Mouse (Mus musculus) urinary bladder, postnatal 0 days (tissue): ENCODE measurements around the gene Slc27a5. TPM values are rescaled to one million over a fixed set of nuclear protein-coding genes. Genes with fewer than 3 reads are reported as not detected.

Source experiments
- polyA plus RNA-seq: library from polyadenylated mRNA; unstranded; fragments of >200 nt; fragmentation: Nextera tagmentation; extraction: Ambion mirVana; gene quantifications from 2 replicates; pipeline ENCODE4 v1.2.1, GENCODE M21; 2015

The Slc27a5 gene
- 0.08 TPM in 1 of 2 replicates, not detected in the other for polyA plus RNA-seq

DNA sequence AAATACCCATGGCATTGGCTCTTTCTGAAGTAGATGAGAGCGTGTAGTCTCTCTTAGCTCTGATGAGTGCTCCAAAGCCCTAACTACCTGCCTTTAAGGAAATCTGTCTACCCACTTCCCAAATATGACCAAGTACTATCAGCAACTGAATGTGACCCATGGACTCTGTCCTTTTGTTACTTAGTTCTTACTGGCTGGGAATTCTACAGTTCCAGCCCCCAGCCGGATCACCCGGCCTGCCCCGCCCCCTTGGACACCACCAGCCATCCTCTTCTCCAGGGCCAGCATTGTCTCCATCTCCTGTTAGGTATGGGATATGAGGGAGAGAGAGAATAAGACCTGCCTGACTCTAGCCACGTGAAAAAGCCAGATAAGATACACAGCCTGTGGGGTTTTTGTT, at the start of gene Slc27a5:
TSS of gene Slc27a5 (minus strand) at position 140 of the 400 bp plus-strand sequence.

DNA sequence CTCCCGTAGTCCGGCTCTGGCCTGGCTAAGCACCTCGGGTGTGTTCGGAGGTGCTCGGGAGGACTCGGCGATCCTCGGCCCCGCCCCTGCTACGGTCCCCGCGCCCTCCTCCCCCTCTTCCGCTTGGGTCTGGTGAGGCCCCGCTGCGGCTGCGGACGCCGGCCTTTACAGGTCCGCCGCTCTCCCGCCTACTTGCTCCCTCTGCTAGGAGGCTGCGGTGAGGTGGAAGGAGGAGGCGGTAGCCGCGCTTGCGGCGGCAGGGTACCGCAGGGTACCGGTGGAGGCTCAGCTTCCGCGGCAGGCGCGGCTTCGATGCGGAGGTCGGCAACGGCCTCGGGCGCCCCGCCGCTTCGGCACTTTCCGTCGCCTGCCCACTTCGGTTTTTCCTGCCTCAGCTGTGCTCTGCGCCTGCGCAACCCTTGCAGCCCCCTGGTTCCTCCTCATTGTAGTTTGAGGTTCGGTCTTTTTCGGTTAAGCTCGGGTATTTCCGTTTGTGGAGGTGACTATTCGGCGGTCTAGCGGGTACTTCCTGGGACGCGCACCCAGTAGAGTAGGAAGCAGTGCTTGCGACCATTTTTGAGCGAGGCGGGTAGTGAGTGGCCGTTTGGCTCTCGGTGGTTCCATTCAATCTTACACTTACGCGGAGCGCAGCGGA, 40.0 kb upstream of the Slc27a5 start, which contains the start of gene Ube2m:
TSS of gene Ube2m (minus strand) at position 375 of the 655 bp plus-strand sequence.

DNA sequence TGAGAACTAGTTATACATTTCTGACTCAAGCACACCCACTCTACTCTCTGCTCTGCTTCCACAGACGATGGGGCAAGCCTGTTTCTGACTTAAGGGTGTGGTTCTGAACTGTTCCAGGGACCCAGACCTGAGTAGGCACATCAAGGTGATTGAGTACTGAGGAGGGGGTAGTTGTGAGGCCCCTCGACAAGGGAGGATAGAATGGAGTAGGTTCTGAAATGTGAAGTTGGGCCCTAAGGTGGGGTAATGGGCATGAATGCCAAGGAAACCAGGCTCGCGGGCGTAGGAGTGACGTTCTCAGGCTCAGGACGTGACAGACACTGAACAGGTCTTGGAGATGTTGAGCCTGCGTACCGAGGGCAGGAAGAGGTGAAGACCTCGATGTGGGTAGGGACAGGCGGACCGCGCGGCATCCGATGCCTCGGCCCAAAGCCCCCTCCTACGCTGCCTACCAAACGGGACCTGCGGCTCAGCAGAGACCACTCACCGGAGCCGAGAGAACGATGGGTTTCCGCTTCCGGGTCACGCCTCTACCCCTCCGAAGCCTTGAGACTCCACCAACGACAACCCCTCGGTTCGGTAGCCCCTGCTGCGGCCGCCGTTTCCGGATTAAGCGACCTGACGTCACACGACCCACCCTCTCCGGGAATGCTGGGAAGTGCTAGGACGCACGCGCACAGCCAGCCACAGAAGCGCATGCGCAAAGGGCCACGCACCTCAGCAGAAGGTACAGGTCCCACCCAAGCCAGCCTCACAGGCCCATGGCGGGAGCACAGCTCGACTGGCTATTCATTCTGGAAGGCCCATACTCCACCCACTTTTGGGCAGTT, 36.4 kb upstream of the Slc27a5 start, which contains the start of gene Chmp2a:
TSS of gene Chmp2a (minus strand) at position 660 of the 830 bp plus-strand sequence.

DNA sequence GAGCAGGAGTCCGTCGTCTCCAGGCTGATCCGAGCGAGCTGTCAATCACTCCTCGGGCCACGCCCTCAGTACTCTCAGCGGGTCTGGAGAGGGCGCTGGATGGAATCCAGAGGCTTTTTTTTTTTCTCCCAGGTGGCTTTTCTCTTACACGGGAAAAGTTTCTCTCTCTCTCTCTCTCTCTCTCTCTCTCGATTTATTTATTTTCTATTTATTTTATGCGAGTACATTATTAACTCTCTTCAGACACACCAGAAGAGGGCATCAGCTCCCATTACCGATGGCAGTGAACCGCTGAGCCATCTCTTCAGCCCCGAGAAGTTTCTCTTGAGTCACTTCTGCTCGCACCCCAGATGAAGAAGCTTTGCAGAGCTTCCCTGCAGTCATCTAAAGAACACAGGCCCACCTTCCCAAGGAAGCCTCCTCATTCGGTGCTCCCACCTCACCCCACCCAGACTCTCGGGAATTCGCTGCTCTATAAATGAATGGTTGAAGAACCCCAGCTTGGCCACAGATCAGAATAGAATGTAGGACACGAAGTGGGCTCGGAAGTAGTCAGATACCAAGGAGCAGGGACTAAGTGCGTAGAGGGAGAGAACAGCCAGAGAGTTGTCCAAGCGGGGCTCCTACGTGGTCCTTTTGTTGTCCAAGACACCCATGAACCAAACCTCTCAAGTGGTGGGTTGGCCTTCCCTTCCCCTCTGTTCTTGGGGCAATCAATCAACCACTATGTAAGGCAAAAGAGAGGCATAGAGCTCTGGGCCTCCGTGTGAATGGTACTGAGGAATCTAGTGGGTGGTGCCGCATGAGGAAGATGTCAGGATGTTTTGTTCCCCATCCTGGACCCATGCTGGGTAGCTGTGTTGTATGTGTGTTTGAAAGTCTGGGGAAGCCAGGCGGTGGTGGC, 12.3 kb upstream of the Slc27a5 start, which contains the start of gene Zbtb45:
TSS of gene Zbtb45 (minus strand) at position 30 of the 904 bp plus-strand sequence.

DNA sequence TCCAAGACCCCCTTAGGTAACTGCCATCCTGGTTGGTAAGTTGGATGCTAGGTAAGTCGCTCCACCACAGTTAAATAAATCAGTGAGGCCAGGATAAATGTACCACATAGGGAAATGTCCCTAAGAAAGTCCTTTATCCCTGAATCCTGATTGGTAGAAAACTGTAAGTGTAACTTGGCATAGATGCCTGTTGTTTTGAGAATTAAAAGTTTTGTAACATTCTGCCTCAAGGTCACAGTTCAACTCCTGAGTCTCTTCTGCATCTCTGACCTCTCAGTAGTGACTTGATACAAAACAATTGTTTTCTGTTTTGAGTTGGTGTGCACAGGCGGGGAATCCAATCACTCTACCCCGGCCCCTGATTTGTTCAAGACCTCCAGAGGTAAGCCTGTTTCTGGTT, 859 bp upstream of the Slc27a5 start, which contains the start of gene Trim28:
TSS of gene Trim28 (plus strand) at position 264 of the 400 bp plus-strand sequence.

DNA sequence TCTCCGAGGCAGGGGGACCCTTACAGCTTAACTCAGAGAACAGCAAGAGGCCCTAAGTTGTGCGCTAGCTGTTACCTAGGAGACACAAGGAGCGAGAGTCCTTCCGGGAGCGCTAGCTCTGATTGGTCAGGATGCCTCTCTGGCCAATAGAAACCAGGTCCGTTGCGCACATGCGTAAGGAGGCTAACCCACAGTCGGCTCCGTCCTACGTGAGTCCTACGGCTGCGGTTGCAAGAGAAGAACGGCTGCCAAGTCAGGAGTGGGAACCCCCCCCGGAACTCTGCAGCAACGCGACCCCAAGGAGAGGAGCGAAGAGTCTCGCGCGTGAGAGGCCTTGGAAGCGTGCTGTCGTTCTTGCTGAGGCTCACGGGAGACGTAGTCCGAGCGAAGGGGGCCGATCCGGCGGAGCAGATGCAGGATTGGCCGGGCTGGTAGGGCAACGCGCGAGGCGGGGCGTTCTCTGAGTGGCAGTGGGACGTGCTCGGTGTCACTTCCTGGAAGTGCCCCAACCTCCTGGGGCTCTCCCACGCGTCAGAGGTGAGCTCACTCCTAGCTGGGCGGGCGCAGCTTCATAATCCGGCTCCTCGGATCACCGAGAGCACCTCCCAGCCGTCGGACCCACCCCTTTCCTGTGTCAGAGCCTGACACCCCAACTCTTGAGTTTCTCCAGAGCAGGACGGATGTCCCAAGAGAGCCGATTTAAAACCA, 20.2 kb downstream of the Slc27a5 start, which contains the start of gene Zfp446:
TSS of gene Zfp446 (plus strand) at position 167 of the 708 bp plus-strand sequence.

DNA sequence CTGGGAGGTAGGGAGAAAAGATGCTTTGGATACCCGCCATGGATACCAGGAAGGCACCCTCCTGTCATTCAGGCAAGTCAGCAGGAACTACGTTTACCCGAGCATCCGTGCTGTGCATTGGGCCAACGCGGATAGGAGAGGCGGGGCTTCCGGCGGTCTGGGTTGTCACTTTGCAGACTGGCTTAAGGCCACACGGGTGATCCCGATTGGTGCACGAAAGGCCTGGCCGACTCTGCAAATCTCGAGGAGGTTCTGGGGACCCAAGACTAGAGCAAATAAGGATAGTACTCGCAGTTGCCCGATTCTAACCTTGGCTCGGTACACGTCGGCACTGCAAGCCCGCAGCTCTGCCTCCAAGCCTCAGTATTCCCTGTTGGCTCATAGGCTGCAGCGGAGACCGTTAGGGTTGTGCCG, 32.3 kb downstream of the Slc27a5 start, which contains the start of gene Zfp324:
TSS of gene Zfp324 (plus strand) at position 161 of the 414 bp plus-strand sequence.

Other genes starting within 250 kb of the Slc27a5 start
- gene Zscan18, start 194.6 kb downstream of the Slc27a5 start, polyA plus RNA-seq: 1.2 and 1.3 TPM in 2 replicates
- 5.2 and 5.8 TPM in 2 replicates for gene Zfp329, start 179.3 kb downstream of the Slc27a5 start, polyA plus RNA-seq
- 18.0 and 18.1 TPM in 2 replicates for gene Zfp110, start 163.4 kb downstream of the Slc27a5 start, polyA plus RNA-seq
- gene Zfp128, start 117.0 kb downstream of the Slc27a5 start, polyA plus RNA-seq: 1.5 and 1.6 TPM in 2 replicates
- gene Zscan22, start 100.4 kb downstream of the Slc27a5 start, polyA plus RNA-seq: 5.3 and 5.7 TPM in 2 replicates
- 736 and 897 TPM in 2 replicates for gene Rps5, start 75.9 kb downstream of the Slc27a5 start, polyA plus RNA-seq
- gene Rnf225, start 70.8 kb downstream of the Slc27a5 start, polyA plus RNA-seq: 1.3 and 1.9 TPM in 2 replicates
- 5.2 and 5.5 TPM in 2 replicates for gene Zfp324, start 32.4 kb downstream of the Slc27a5 start, polyA plus RNA-seq
- gene Zfp446, start 20.3 kb downstream of the Slc27a5 start, polyA plus RNA-seq: 2.6 and 2.9 TPM in 2 replicates
- gene Trim28, start 922 bp upstream of the Slc27a5 start, polyA plus RNA-seq: 89.6 and 97.6 TPM in 2 replicates
- 7.3 and 8.5 TPM in 2 replicates for gene Zbtb45, start 11.8 kb upstream of the Slc27a5 start, polyA plus RNA-seq
- 211 and 212 TPM in 2 replicates for gene Chmp2a, start 36.6 kb upstream of the Slc27a5 start, polyA plus RNA-seq
- 90.5 and 91.6 TPM in 2 replicates for gene Ube2m, start 40.1 kb upstream of the Slc27a5 start, polyA plus RNA-seq
- gene Mzf1, start 56.6 kb upstream of the Slc27a5 start, polyA plus RNA-seq: 0.90 and 1.4 TPM in 2 replicates
- not detected in 2 replicates for gene Vmn1r85, start 97.0 kb upstream of the Slc27a5 start, polyA plus RNA-seq
- not detected in 2 replicates for gene Vmn1r86, start 121.7 kb upstream of the Slc27a5 start, polyA plus RNA-seq
- not detected in 2 replicates for gene Vmn1r87, start 142.0 kb upstream of the Slc27a5 start, polyA plus RNA-seq
- gene Vmn1r88, start 161.4 kb upstream of the Slc27a5 start, polyA plus RNA-seq: not detected in 2 replicates
- gene Vmn1r89, start 214.8 kb upstream of the Slc27a5 start, polyA plus RNA-seq: not detected in 2 replicates